Mouse (Mus musculus) thymus, postnatal 10 days (tissue): ENCODE measurements around the gene Il4.

Experiments used
- DNase-seq, 2 experiments: peaks; one replicate each; pipeline ENCODE4 v3.0.0; 2021; ENCODE audit warnings: low spot score in 2 of 2

The Il4 gene

GRCm38 (mm10) chr11:53618619-53619198 is at the start of gene Il4:
Il4 (minus strand) TSS chr11:53618669.
- DNase-seq: no peak

DNA sequence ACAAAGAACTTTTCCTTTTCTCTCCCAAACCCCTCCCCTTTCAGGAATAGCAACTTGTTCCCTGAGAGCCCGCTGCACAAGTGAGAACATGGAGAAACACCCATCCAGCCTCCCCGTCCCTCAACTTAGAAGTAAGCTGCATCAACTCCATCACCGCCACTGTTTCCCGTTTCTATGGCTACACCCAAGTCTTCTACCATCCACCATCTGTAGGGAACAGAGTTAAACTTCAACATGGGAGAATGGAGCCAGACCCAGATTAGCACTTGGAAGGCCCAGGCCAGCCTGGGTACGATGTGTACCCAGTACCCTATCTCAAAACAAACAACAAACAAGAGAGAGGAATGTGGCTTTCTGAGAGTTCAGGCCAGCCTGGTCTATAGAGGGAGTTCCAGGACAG is 45.6 kb upstream of the Il4 start:
- no peak for DNase-seq

- no peak for DNase-seq
Measured at GRCm38 (mm10) chr11:53662794-53663674, 44.6 kb upstream of the Il4 start.

DNA sequence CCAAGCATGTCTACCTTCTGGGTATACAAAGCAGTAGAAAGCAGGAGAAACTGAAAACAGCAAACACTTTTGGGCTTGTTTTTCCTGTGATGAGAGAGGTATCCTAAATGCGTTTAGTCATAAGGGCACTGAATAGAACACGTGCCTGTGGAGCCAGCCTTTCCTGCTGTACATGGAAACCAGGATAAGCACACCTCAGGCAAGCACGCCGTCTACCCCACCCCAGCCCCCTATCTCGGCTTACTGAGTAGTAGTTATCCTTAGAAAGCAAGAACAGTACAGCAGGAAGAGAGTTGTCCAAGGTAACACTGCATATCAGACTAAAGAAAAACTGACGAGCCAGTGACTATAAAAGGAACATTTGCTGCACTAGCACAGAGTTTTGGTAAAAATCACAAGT is 39.4 kb upstream of the Il4 start:
- DNase-seq: no peak

DNA sequence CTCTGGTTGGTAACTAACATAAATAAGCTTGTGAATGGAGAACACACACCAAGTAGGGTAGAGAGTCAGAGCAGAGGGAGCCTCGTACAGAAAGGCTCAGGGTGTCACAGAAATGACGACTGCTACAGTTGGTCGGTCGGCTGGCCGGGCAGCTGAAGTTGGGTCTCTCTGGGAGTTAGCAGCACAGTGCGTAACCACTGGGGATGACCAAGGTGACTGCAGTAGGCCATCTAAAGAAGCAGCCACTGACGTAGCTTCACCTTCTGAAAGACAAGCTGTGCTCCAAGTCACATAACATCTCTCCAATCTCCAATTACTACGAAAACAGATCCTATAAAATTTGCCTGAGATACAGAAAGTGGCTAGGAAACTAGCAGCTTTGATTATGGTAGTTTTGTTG is 38.9 kb upstream of the Il4 start:
- no peak for DNase-seq

DNA sequence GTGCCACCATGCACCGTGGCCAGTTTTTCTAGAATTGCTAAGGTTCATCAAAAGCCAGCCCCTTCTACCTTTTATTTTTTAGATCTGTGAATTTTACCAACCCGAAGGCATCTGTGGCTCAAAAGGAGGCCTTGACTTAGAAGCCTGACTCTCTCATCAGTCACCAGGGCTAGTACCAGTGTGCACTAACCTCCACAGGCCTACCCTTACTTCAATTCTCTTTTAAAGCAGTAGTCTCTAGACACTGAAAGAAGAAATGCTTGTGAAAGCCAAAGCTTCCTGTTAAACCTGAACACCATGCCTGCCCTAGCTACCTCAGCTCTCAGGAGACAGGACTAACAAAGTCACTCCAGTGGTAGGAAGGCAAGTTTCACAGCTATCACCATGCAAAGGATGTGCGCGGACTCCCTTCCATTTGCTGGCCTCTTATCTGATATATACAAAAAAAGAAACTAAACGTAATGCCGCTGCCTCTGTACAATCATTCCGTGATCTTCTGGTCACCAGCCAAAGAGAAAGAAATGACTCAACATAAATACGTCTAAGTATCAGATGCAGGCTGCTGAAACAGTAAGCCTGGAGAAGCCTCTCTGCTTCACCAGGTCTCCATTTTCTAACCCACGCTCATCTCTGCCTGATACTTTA is 38.2 kb upstream of the Il4 start:
- DNase-seq: no peak

DNA sequence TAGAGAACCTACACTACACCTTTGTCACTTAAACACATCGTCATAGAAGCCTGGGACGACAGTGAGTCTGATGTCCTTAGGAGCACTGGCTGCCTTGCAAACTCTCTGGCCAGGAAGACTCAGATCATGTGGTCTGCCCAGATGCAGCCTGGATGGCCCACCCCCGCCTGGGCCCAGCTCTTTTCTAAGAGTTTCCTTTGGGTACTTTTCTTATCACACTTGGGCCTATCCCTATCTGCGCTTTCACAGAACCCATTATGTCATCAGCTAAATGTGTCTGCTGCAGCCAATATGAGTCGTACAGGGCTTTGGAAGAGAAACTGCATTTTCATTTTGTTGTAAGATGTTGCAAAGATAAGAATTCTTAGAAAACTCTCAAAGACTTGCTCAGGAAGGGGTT is 36.6 kb upstream of the Il4 start:
- no peak for DNase-seq

DNA sequence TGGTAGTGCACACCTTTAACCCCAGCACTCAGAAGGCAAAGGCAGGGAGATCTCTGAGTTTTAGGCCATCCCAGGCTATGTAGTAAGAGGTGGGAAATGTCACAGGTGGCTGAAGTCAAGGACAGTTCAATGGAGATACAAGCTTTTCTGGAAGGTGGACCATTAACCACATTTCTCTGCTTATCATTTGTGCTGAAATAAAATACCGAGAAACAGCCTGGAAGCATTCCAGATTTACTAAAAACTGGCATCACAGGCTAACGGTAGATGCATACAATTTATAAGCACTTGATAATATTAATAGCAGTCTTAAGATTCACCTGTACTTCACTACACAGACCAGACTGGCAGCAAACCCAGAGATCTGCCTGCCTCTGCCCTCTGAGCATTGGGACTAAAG is 34.0 kb upstream of the Il4 start:
- DNase-seq: no peak

GRCm38 (mm10) chr11:53651441-53651840 is 33.0 kb upstream of the Il4 start:
- DNase-seq: no peak

DNA sequence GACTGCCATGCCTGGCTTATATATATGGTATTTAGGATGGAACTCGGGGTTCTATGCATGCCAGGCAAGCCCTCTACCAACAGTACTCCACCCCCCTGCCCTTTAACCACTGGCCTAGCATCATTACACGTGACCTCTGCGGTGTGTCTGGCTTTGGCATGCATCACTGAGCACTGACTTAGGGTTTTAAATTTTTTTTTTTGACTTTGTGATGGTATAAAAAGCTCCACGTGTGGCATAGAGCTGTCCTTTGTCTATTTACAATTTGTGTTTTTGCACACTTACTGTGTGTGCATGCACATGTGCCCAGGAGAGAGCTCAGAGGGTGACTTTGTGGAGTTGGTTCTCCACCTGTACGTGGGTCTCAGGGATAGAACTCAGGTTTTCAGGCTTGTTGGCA is 25.5 kb upstream of the Il4 start:
- no peak for DNase-seq

- no peak for DNase-seq
Measured at GRCm38 (mm10) chr11:53642744-53643279, 24.3 kb upstream of the Il4 start.

- no peak for DNase-seq
Measured at GRCm38 (mm10) chr11:53637803-53638260, 19.4 kb upstream of the Il4 start.

- DNase-seq: no peak
Measured at GRCm38 (mm10) chr11:53637046-53637802, 18.8 kb upstream of the Il4 start.

DNA sequence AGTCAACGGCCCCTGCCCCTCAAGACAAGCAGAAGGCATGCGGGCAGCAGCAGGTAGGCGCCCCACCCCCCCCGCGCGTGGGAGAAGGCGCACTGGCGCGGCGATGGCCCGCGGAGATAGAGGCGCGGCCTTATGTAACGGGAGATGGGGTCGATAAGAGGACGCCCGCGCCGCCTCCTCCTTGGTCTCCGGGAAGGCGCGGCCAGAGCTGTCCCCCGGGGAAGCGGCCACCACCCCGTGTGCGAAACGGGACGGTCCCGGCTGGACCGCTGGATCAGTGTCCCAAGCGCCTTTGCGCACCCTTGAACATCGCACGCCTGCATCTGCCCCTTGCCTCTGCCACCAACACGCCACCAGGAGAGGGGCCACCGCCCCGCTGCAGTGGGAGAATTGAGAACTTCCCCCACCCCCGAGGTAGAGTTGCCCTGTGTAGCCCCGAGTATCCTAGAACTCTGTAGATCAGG is 17.7 kb upstream of the Il4 start:
- peak in 1 of 2 experiments; percentile 20 for DNase-seq

- DNase-seq: no peak
Measured at GRCm38 (mm10) chr11:53635590-53636182, 17.2 kb upstream of the Il4 start.

GRCm38 (mm10) chr11:53634556-53634955 is 16.1 kb upstream of the Il4 start, which contains the start of gene Il13:
Il13 (minus strand) TSS chr11:53634702.
- DNase-seq: no peak

DNA sequence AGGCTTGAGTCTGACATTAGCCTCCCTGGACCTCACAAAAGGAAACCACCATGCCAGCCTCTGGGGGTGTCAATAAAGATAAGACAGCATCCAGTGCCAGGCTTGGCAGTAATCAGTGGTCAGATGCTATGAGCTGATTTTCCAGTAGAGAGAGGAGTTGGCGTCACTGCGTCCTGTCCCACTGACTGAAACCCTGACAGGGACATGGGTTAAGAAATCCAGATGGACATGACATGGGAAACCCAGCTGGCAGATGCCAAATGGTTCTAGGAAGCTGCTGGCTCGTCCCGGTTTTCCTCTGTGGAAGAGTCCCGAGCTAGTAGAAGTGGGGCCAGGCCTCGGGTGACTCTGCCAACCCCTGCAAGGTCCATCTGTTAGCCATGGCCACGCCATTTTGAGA is 15.2 kb upstream of the Il4 start:
- DNase-seq: no peak

GRCm38 (mm10) chr11:53632122-53632733 is 13.8 kb upstream of the Il4 start:
- no peak for DNase-seq

DNA sequence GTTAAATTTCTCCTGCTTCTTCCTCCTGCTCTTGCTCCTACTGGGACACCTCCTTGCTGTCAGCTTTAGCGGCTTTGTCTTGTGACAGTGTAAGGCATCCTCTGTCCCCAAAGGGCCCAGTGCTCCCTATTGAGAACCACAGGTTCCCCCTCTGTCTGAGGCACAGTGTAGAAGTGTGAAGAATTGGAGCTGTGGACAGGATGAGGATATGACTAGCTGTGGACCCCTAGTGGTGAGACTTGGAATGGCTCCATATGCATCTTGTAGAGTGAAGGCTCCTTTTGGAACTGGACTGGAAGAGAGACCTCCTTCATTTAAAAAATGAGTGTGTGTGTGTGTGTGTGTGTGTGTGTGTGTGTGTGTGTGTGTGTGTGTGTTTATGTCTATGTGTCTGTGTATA is 9.4 kb upstream of the Il4 start:
- DNase-seq: peak; percentile 34 to 79

DNA sequence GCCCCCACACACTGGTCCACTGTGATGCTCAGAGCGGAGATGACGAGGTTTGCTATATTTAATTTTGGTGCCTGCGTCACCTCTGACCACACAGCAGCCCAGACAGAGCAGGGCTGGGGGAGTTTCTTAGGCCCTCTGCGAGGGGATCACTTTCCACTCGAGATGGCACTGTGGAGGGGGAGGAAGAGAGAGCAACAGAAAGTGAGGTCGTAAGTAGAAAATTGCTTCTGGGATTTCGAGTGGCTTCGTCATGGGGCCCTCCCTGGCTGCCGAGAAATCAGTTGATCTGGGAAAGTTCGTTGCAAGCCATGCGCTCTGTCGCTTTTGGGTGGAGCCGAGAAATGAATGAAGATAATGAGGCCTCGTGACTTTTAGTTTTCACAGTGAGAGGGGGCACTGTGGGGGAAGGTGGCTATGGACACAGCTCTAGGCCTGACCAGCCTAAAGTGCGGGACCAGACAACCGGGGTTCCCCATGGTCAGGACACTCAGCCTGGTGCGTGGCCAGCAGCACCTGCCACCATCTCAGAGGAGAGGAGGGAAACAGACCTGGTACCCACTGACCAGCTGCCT is 8.4 kb upstream of the Il4 start:
- no peak for DNase-seq
